Mouse (Mus musculus) intestine, embryonic 15.5 days (tissue): ENCODE data around the gene Taf3. TPM values are rescaled to one million over a fixed set of nuclear protein-coding genes. Genes with fewer than 3 reads are reported as not detected.
A peak's percentile ranks its signal among the peaks of the same experiment; 100 is the strongest.

Experiments used
- ATAC-seq: fragments of 200-750 bp; cut with Nextera tagmentation; 2 replicates; pipeline ENCODE4 v1.8.0; 2017; ENCODE audit warnings: moderate TSS enrichment, moderate library complexity
- H3K27ac ChIP-seq: fragments of 300-500 bp; sonication (generic); 2 replicates; pipeline ENCODE4 v1.5.1; 2015; ENCODE audit warnings: mild to moderate bottlenecking, inconsistent platforms
- H3K27me3 ChIP-seq: fragments of 300-500 bp; sonication (generic); replicated peaks from 2 replicates; pipeline ENCODE4 v1.6.1; 2015; ENCODE audit warnings: inconsistent platforms
- H3K36me3 ChIP-seq: fragments of 300-500 bp; sonication (generic); 2 replicates; pipeline ENCODE4 v1.6.1; 2015; ENCODE audit warnings: inconsistent platforms
- H3K4me1 ChIP-seq: fragments of 300-500 bp; sonication (generic); replicated peaks from 2 replicates; pipeline ENCODE4 v1.6.1; 2015; ENCODE audit warnings: inconsistent platforms
- H3K4me2 ChIP-seq: fragments of 300-500 bp; sonication (generic); replicated peaks from 2 replicates; pipeline ENCODE4 v1.6.1; 2015; ENCODE audit warnings: mild to moderate bottlenecking, inconsistent platforms
- H3K4me3 ChIP-seq: fragments of 300-500 bp; sonication (generic); replicated peaks from 2 replicates; pipeline ENCODE4 v1.5.1; 2015; ENCODE audit warnings: inconsistent platforms
- H3K9ac ChIP-seq: fragments of 300-500 bp; sonication (generic); 2 replicates; pipeline ENCODE4 v1.6.1; 2015; ENCODE audit warnings: inconsistent platforms
- H3K9me3 ChIP-seq: fragments of 300-500 bp; sonication (generic); 2 replicates; pipeline ENCODE4 v1.6.1; 2016; ENCODE audit warnings: inconsistent platforms
- WGBS: fragments of 180-500 bp; shearing (Covaris S2); methylation state at CpG from one replicate; pipeline ENCODE4 v1.1.7; 2015; 5-methylcytosine and 5-hydroxymethylcytosine counted together
- polyA plus RNA-seq: library from polyadenylated mRNA; unstranded; fragments of >200 nt; fragmentation: Nextera tagmentation; extraction: Ambion mirVana; gene quantifications from 2 replicates; pipeline ENCODE4 v1.2.1, GENCODE M21; 2015

Taf3 gene
- polyA plus RNA-seq, 1 experiment from 2014 or later: 11.1 TPM

- no peaks in the 10 kb centered on the region for H3K4me1 ChIP-seq
- no peak overlapping the region for H3K9ac ChIP-seq
- H3K4me2 ChIP-seq: no peak overlapping the region
- H3K36me3 ChIP-seq: no peaks in the 10 kb centered on the region
- H3K9me3 ChIP-seq: no peaks in the 10 kb centered on the region
- no peaks in the 10 kb centered on the region for H3K27me3 ChIP-seq
- H3K27ac ChIP-seq: no peak overlapping the region
- 69% methylated on average over 4 of the region's 4 CpGs for WGBS
- ATAC-seq: no peak
- no peak overlapping the region for H3K4me3 ChIP-seq
Measured at GRCm38 (mm10) chr2:10008593-10008992, 39.8 kb downstream of the Taf3 start.

DNA sequence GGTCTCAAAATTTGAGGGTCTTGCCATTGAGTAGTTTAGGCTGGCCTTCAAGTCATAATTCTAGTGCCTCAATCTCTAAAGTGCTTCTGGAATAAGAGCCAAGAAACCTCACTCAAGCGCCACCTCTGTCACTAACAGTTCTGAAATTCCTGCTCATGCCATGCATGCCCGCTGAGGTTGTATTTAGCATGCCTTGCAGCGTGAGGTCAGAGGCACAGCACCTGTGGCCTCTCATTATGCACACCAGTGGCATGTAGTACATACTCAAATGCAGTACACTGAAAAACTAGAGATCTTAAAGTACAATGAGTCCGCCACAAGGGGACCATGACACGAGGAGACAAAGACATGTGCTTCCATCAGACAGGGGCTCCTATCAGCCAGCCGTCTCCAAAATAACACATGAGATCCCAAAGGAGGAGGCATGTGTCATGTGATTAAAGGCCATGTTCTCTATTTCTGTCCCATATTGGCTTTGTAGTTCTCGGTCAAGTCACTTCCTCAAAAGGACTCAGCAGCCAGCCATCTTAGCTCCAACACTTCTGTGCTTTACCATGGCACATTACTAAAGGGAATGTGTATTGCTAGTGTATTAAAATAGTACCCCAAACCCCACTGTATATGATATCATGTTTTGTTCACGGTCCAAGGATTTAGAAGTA is 43.3 kb downstream of the Taf3 start:
- H3K27ac ChIP-seq: no peak overlapping the region
- H3K27me3 ChIP-seq: no peaks in the 10 kb centered on the region
- no peaks in the 10 kb centered on the region for H3K9me3 ChIP-seq
- ATAC-seq: no peak
- H3K9ac ChIP-seq: no peak overlapping the region
- WGBS: 86% methylated on average over 8 of the region's 8 CpGs
- no peaks in the 10 kb centered on the region for H3K4me1 ChIP-seq
- H3K4me2 ChIP-seq: no peak overlapping the region
- H3K36me3 ChIP-seq: no peaks in the 10 kb centered on the region
- no peak overlapping the region for H3K4me3 ChIP-seq

GRCm38 (mm10) chr2:10003358-10003757 is 45.0 kb downstream of the Taf3 start:
- WGBS: 87% methylated on average over 5 of the region's 5 CpGs
- no peak overlapping the region for H3K4me3 ChIP-seq

GRCm38 (mm10) chr2:10001591-10001990 is 46.8 kb downstream of the Taf3 start:
- Histone ChIP-seq H3K9ac (no peak overlapping the region), H3K9me3 (no peaks in the 10 kb centered on the region), H3K27me3 (no peaks in the 10 kb centered on the region), H3K27ac (no peak overlapping the region), H3K36me3 (no peaks in the 10 kb centered on the region), H3K4me3 (no peak overlapping the region), H3K4me2 (no peak overlapping the region), H3K4me1 (no peaks in the 10 kb centered on the region)
- no peak for ATAC-seq
- WGBS: 72% methylated on average over 2 of the region's 2 CpGs

More at GRCm38 (mm10) chr2:10003358-10003757, 45.0 kb downstream of the Taf3 start:
- no peaks in the 10 kb centered on the region for H3K36me3 ChIP-seq
- ATAC-seq: no peak
- no peaks in the 10 kb centered on the region for H3K9me3 ChIP-seq
- H3K9ac ChIP-seq: no peak overlapping the region
- H3K27me3 ChIP-seq: no peaks in the 10 kb centered on the region
- no peak overlapping the region for H3K4me2 ChIP-seq
- H3K27ac ChIP-seq: no peak overlapping the region
- H3K4me1 ChIP-seq: no peaks in the 10 kb centered on the region

DNA sequence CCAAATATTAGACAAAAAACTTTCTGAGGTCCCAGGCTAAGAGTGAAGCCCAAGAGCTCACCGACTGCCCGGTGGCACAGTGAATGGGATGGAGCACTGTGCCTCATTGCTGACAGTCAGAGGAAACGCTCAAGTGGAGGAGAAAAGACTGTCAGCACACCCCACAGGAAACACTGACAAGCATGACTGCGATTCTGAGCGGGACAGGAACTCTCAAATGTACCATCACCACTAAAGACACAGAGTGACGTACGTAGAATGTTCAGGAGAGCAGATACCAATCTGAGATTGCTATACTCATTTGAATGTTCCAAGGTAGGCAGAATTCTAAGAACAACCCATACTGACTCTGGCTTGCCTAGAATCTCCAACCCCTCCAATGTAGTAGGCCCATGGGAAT is 50.9 kb downstream of the Taf3 start:
- Histone ChIP-seq H3K9ac (no peak overlapping the region), H3K4me1 (no peaks in the 10 kb centered on the region), H3K4me3 (no peak overlapping the region), H3K4me2 (no peak overlapping the region), H3K9me3 (no peaks in the 10 kb centered on the region), H3K27me3 (no peaks in the 10 kb centered on the region), H3K36me3 (no peaks in the 10 kb centered on the region), H3K27ac (no peak overlapping the region)
- WGBS: 75% methylated on average over 7 of the region's 7 CpGs
- no peak for ATAC-seq

GRCm38 (mm10) chr2:9996111-9996510 is 52.3 kb downstream of the Taf3 start:
- H3K4me1 ChIP-seq: no peaks in the 10 kb centered on the region
- WGBS: 97% methylated on average over 5 of the region's 5 CpGs
- no peak for ATAC-seq

GRCm38 (mm10) chr2:9990690-9991229 is 57.6 kb downstream of the Taf3 start:
- 67% methylated on average over 4 of the region's 4 CpGs for WGBS
- no peaks in the 10 kb centered on the region for H3K4me1 ChIP-seq
- no peaks in the 10 kb centered on the region for H3K36me3 ChIP-seq
- H3K4me2 ChIP-seq: no peak overlapping the region
- ATAC-seq: no peak
- no peaks in the 10 kb centered on the region for H3K9me3 ChIP-seq
- no peak overlapping the region for H3K9ac ChIP-seq
- H3K27me3 ChIP-seq: no peaks in the 10 kb centered on the region
- H3K4me3 ChIP-seq: no peak overlapping the region
- no peak overlapping the region for H3K27ac ChIP-seq

More at GRCm38 (mm10) chr2:9996111-9996510, 52.3 kb downstream of the Taf3 start:
- H3K4me2 ChIP-seq: no peak overlapping the region
- H3K36me3 ChIP-seq: no peaks in the 10 kb centered on the region
- H3K27me3 ChIP-seq: no peaks in the 10 kb centered on the region
- no peaks in the 10 kb centered on the region for H3K9me3 ChIP-seq
- no peak overlapping the region for H3K4me3 ChIP-seq
- H3K27ac ChIP-seq: no peak overlapping the region
- H3K9ac ChIP-seq: no peak overlapping the region

DNA sequence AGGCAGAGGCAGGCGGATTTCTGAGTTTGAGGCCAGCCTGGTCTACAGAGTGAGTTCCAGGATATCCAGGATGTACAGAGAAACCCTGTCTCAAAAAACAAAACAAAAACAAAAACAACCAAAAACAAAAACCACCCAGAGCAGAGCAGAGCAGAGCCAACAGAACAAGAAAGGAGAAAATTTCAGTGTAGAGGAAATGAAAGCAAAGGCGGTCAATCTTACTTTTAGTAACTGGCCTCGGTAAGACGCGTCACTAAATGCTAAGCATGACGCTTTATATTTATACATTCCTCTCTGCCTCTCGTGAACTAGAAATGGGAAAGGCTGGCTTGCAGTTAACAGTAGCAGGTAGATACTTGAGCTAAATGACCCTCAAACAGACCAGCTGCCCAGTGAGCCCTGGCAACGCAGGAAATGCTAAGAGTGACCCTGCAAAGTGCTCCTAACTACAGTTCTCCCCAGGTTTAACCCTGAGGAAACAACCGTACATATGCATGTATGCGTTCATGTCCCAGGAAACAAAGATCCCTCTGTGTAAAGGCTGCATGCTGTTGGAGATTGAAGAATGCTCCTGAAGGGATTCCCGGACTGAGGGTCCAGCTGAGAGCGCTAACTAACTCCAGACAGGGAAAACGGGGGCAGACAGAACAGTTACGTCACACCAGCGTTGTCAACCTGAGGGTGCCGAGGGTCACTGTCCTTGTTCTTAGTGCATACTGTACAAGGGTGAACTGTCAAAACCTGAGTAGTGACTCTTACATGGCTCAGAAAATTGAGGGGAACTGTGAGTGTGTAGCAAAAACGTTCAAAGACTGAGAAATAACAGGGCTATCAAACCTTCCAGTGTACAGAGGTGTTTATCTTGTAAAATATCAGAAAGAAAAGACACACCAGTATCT is 58.5 kb downstream of the Taf3 start:
- no peaks in the 10 kb centered on the region for H3K27me3 ChIP-seq
- 75% methylated on average over 17 of the region's 17 CpGs for WGBS
- H3K9me3 ChIP-seq: no peaks in the 10 kb centered on the region
- no peak overlapping the region for H3K4me3 ChIP-seq
- no peak overlapping the region for H3K27ac ChIP-seq
- no peak overlapping the region for H3K9ac ChIP-seq
- ATAC-seq: no peak
- no peaks in the 10 kb centered on the region for H3K4me1 ChIP-seq
- no peaks in the 10 kb centered on the region for H3K36me3 ChIP-seq
- no peak overlapping the region for H3K4me2 ChIP-seq

DNA sequence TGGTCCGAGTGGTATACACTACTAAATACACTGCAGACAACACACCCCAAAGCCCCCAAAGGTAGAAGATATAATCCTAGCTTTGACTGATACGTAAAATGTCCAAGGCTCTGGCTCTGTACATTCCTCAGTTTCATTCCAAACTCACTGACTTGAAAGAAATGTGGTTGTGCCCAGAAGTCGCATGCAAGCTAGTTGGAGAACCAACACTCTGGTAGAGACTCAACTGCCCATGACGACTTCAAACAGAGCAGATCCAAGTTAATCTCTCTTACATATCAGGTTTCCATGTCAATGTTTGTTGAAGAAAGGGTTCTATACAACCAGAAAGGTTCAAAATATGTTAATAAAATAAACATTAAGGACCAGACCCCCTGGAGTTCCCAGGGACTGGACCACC is 60.1 kb downstream of the Taf3 start:
- no peaks in the 10 kb centered on the region for H3K4me1 ChIP-seq
- no peak overlapping the region for H3K9ac ChIP-seq
- no peak overlapping the region for H3K4me3 ChIP-seq
- ATAC-seq: no peak
- H3K4me2 ChIP-seq: no peak overlapping the region
- H3K27ac ChIP-seq: no peak overlapping the region
- H3K36me3 ChIP-seq: no peaks in the 10 kb centered on the region
- no peaks in the 10 kb centered on the region for H3K27me3 ChIP-seq
- 91% methylated on average over 4 of the region's 4 CpGs for WGBS
- no peaks in the 10 kb centered on the region for H3K9me3 ChIP-seq

DNA sequence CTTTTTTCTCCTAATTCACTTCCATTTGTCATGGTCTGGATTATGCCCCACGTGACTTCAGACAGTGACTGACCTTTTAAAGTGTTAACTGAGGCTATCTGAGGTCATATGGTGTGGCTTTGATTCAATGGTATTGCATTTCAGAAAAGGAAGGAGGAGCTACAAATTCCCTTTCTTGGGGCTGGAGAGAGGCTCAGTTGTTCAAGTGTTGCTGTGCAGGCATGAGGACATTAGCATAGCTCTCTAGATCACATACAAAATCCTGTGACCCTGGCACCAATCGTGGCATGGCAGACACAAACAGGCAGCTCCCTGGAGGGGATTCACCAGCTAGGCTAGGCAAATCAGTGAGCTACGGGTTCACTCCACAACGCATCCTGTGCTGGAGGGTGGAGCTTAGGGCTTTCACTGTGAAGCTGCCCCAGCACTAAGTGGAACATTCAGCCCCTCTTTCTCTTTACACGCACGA is 62.4 kb downstream of the Taf3 start:
- no peak overlapping the region for H3K4me3 ChIP-seq
- H3K4me1 ChIP-seq: no peaks in the 10 kb centered on the region
- H3K9ac ChIP-seq: no peak overlapping the region
- H3K27ac ChIP-seq: no peak overlapping the region
- H3K4me2 ChIP-seq: no peak overlapping the region
- WGBS: 9% methylated on average over 6 of the region's 6 CpGs
- no peaks in the 10 kb centered on the region for H3K36me3 ChIP-seq
- no peaks in the 10 kb centered on the region for H3K9me3 ChIP-seq
- ATAC-seq: peak; percentile 25; the same call in 1 of the 2 replicates
- H3K27me3 ChIP-seq: no peaks in the 10 kb centered on the region

DNA sequence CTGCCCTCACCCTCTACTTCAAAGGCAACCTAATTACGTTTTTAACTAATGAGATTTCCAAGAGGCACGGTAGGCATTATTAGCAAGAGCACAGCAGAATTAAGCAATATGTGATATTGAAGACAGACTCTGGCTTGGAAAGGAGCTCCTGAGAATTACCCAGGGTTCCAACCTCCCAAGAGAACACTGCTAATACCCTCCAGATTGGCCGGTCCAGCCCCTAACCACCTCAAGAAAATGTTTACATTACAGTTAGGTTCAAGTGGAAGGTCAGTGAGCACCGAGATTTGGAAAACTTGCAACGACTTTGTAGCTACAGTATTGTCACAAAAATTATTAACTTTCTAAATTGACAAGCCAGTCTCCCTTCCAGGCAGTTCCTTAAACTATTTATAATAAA is 66.0 kb downstream of the Taf3 start:
- Histone ChIP-seq H3K4me2 (no peak overlapping the region), H3K4me1 (no peaks in the 10 kb centered on the region), H3K27me3 (no peaks in the 10 kb centered on the region), H3K4me3 (no peak overlapping the region), H3K36me3 (no peaks in the 10 kb centered on the region), H3K9ac (no peak overlapping the region), H3K9me3 (no peaks in the 10 kb centered on the region), H3K27ac (no peak overlapping the region)
- ATAC-seq: no peak
- 23% methylated on average over 5 of the region's 5 CpGs for WGBS

DNA sequence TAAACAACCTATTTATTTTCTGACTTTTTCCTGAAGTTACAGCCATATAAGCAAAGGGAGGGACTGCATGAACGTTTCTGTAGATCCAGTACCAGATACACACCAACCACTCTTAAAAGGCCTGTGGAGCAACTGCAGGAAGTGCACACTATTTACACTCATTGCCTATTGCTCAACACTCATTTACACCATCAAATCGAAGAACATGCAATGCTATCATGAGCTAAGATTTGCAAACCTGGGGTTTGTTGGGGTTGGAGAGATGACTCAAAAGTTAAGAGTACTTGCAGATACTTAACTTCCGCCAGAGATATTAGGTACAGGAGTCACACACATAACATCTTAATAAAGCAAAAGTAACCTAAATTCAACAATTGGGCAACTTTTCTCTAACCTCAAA is 76.5 kb downstream of the Taf3 start:
- Histone ChIP-seq H3K4me3 (no peak overlapping the region), H3K9ac (no peak overlapping the region), H3K36me3 (no peaks in the 10 kb centered on the region), H3K4me1 (no peaks in the 10 kb centered on the region), H3K4me2 (no peak overlapping the region), H3K9me3 (no peaks in the 10 kb centered on the region), H3K27me3 (no peaks in the 10 kb centered on the region), H3K27ac (no peak overlapping the region)
- ATAC-seq: no peak
- 52% methylated on average over 3 of the region's 3 CpGs for WGBS
